Mouse (Mus musculus) bone marrow, adult 2 months (tissue): ENCODE data around the gene Art4.

Experiments used
- CTCF ChIP-seq: fragments of 200-500 bp; IDR thresholded peaks from 2 replicates; pipeline ENCODE4 v1.5.1; 2011; ENCODE audit warnings: low read length, control low read depth; ENCODE audit not compliant: control insufficient read depth, insufficient read depth
- POLR2A ChIP-seq: fragments of 200-500 bp; IDR thresholded peaks from 2 replicates; pipeline ENCODE4 v1.6.1; 2011; ENCODE audit warnings: low read depth, mild to moderate bottlenecking, control low read depth, low read length, borderline replicate concordance; ENCODE audit not compliant: control insufficient read depth

GRCm38 (mm10) chr6:136803739-136804633, 53.5 kb downstream of the Art4 start, which contains the start of gene Hist4h4:
- TF ChIP-seq POLR2A (peak; percentile 100), CTCF (no peak)
